Mouse (Mus musculus): ENCODE results near the gene 4930558C23Rik. TPM values are rescaled to one million over a fixed set of nuclear protein-coding genes. Genes with fewer than 3 reads are reported as not detected.
"Not testable (repeated sequence)": the region's sequence is repeated elsewhere in the genome, so short reads cannot be mapped to it uniquely, and the experiment has no call there.

Gene 4930558C23Rik
- polyA plus RNA-seq, 1 experiment from 2014 or later = not detected

DNA sequence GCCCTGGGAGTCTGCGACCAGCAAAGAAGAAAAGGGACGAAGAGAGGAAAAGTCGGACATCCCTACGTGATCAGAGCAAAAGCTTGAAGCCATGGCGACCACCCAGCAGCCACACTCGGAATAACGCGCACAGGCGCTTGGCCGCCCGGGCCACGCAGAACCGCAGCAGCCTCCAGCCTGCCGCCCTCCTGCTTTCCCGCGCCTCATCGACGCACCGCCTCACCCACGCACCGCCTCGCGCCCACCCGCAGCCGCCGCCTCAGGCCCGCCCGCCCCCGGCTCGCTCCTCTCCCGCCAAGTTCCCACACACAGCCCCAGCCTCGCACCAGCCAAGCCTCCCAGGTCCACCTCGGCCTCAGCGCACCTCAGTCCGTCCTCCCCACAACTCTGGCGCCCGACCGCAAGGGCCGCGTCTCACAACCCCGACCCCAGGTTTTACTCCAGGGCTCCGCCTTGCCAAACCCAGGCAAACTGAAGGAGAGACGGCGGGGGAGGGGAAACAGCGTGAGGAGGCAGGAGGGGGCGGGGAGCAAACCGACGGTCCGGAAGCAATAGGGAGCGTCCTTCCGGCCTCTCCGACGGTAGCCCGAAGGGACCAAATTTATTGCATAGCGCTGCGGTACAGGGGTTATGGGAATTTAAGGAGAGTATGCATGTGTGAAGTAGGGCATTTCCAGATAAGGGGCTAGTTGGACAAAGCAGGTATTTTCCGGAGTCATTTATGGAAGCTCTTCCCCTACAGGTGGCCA lies 45.8 kb downstream of the 4930558C23Rik start, which contains the start of gene Setdb1:
Setdb1 (minus strand) TSS at position 502 of the 749 bp plus-strand sequence.
- WGBS = under 1% methylated on average over 34 of the region's 57 CpGs
- ATAC-seq (ENCODE audit: low FRiP score, low read depth) = peak; percentile 95
- not testable (repeated sequence) for H3K27ac ChIP-seq

DNA sequence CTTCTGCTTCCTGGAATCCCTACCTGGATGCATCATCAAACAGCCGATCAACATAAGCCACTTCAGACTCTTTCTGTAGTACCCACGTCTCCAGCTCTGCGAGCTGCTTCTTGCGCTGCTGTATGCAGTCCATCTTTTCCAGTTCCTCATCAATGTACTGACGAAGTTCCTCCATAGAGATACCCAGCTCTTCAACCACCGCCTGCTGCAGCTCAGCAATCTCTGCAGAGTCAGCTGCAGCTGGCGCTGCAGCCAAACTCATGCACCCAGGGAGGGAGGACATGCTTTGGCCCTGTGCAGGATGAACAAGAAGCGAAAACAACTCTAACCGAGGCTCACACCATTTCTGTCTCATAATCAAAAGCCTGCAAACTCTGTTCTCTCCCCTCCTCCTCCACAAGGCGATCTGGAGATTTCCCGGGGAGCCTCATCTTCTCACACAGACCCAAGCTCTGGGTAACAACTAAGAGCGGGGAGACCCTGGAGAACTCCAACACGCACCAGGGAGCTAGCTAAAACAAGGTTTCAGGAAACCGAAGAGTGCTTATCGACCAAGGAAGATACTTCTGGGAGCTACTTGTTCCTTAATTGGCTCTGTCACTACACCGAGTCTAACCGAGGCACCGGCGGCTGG lies 46.6 kb downstream of the 4930558C23Rik start:
- H3K9me3 ChIP-seq; H3K27me3 ChIP-seq (replicated peaks); H3K27ac ChIP-seq; H3K9ac ChIP-seq; H3K4me1 ChIP-seq: not testable (repeated sequence)
- WGBS = 35% methylated on average over 11 of the region's 19 CpGs
- peak overlapping the region; percentile 53 for H3K4me3 ChIP-seq
- peak; percentile 11; the same call in 1 of the 2 replicates for ATAC-seq (ENCODE audit: low FRiP score, low read depth)
- peak overlapping the region; percentile 55 for H3K4me2 ChIP-seq (replicated peaks)
- H3K36me3 ChIP-seq = peaks cover 21% of the 10 kb centered on the region

More for the DNA sequence above, 45.8 kb downstream of the 4930558C23Rik start, which contains the start of gene Setdb1:
- H3K4me1 ChIP-seq; H3K27me3 ChIP-seq (replicated peaks); H3K9me3 ChIP-seq: not testable (repeated sequence)
- Histone ChIP-seq H3K36me3 (peaks cover 16% of the 10 kb centered on the region), H3K4me2 (replicated peaks) (peak within 1 kb of the TSS; percentile 55), H3K9ac (peak within 1 kb of the TSS; percentile 68), H3K4me3 (peak within 1 kb of the TSS; percentile 53)

DNA sequence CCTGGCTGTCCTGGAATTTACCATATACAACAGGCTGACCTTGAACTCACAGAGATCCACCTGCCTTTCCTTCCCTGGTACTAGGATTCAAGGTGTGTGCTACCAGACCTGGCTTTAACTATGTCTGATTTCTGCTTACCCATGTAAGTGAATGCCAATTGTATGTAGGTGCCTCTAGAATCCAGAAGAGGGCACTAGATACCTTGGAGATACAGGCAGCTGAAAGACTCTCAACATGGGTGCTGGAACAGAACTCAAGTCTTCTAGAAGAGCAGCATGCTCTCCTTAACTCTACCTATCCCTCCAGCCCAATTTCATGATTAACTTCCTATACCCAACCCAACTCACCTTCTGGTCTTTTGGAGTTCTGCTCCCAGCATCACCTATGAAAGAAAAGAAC lies 53.1 kb downstream of the 4930558C23Rik start:
- H3K27me3 ChIP-seq (replicated peaks) = no peaks in the 10 kb centered on the region
- H3K4me3 ChIP-seq = no peak overlapping the region
- ATAC-seq (ENCODE audit: low FRiP score, low read depth) = no peak
- H3K9ac ChIP-seq = no peak overlapping the region
- H3K36me3 ChIP-seq = peaks cover 75% of the 10 kb centered on the region
- H3K4me1 ChIP-seq = no peaks in the 10 kb centered on the region
- no peak overlapping the region for H3K27ac ChIP-seq
- H3K4me2 ChIP-seq (replicated peaks) = no peak overlapping the region
- H3K9me3 ChIP-seq = no peaks in the 10 kb centered on the region

DNA sequence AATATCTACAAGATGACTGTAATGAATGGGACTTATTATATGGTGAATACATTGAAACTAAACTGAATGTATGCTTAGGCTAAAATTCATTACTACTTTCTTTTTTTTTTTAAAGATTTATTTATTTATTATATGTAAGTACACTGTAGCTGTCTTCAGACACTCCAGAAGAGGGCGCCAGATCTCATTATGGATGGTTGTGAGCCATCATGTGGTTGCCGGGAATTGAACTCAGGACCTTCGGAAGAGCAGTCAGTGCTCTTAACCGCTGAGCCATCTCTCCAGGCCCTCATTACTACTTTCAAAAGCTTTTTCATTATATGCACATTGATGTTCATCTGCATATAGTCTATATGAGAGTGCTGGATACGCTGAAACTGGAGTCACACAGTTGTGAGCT lies 54.3 kb downstream of the 4930558C23Rik start:
- not testable (repeated sequence) for H3K4me1 ChIP-seq; H3K4me2 ChIP-seq (replicated peaks); H3K9me3 ChIP-seq; H3K27ac ChIP-seq; H3K4me3 ChIP-seq; H3K9ac ChIP-seq; ATAC-seq (ENCODE audit: low FRiP score, low read depth); H3K27me3 ChIP-seq (replicated peaks)
- WGBS = 96% methylated on average over 5 of the region's 5 CpGs
- peaks cover 77% of the 10 kb centered on the region for H3K36me3 ChIP-seq

DNA sequence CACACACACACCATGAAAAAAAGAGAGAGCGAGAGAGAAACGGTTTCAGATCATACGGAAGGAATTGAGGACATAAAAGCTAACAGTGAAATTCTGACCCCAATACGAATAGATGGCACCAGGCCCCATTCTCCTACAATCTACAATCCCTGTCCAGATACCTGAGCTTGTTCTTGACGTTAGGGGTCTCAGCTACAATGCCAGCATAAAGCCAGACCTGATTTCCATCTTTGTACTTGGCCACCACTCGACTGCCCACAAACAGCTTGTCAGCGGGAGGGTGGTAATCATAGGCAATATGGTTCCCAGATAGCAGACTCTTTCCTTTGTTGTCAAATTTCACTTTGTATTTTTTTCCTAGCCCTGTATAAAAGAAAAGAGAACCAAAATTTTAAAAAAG lies 56.2 kb downstream of the 4930558C23Rik start:
- H3K36me3 ChIP-seq = peaks cover 79% of the 10 kb centered on the region
- H3K9ac ChIP-seq = no peak overlapping the region
- 96% methylated on average over 7 of the region's 7 CpGs for WGBS
- no peak for ATAC-seq (ENCODE audit: low FRiP score, low read depth)
- no peaks in the 10 kb centered on the region for H3K9me3 ChIP-seq
- H3K27ac ChIP-seq = no peak overlapping the region
- H3K4me3 ChIP-seq = no peak overlapping the region
- no peak overlapping the region for H3K4me2 ChIP-seq (replicated peaks)
- H3K4me1 ChIP-seq = no peaks in the 10 kb centered on the region
- H3K27me3 ChIP-seq (replicated peaks) = no peaks in the 10 kb centered on the region

DNA sequence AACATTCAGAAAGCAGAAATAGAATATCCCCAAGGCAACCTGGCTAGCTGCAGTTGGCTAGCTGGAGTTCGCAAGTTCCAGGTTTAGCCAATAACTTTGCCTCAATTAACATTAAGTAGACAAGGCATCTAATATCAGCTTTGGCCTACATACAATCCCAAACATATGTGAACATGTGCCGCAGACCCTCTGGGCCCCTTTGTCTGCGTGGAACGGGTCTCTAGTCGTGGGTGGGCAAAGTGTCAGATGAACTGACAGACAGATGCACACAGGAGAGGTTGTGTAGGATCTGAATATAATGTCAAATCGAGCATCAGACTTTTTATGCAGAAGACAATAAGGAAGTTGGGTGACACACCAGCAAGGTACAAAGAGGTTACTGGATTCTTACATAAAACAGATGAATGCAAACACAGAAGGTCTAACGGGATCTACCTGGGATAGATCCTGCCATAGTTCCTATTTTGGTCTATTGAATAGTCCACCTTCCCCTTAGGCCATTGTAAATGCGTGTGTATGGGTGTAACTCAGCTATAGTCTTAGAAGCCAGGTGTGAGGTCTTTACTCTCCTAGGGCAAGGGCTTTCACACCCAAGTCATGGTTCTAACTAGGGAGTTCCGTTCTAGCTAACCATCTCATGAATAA lies 59.2 kb downstream of the 4930558C23Rik start:
- not testable (repeated sequence) for H3K4me2 ChIP-seq (replicated peaks); H3K4me3 ChIP-seq; H3K9me3 ChIP-seq; H3K4me1 ChIP-seq; ATAC-seq (ENCODE audit: low FRiP score, low read depth); H3K9ac ChIP-seq; H3K27ac ChIP-seq; H3K27me3 ChIP-seq (replicated peaks)
- peaks cover 82% of the 10 kb centered on the region for H3K36me3 ChIP-seq
- 94% methylated on average over 9 of the region's 9 CpGs for WGBS

DNA sequence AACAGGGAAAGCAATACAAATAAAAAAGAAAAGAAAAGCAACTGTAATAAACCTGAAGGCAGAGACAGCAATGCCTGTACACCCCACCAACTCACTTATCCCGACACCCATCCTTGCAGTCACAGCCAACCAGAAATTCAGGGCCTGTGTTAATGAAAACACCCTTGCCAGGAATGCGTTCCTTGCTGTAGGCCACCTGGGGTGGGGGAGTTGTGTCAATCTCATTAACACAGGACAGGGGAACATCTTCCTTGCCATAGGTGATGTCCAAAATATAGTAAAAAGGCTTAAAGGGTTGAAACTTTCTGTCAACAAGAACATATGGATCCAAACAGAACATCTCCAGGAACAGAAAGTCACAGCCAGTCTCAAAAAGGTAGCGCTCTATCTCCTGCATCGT lies 64.4 kb downstream of the 4930558C23Rik start:
- Histone ChIP-seq H3K27ac (no peak overlapping the region), H3K9ac (no peak overlapping the region), H3K4me2 (replicated peaks) (no peak overlapping the region), H3K27me3 (replicated peaks) (no peaks in the 10 kb centered on the region), H3K9me3 (no peaks in the 10 kb centered on the region), H3K4me1 (no peaks in the 10 kb centered on the region), H3K36me3 (peaks cover 93% of the 10 kb centered on the region), H3K4me3 (no peak overlapping the region)
- 95% methylated on average over 4 of the region's 4 CpGs for WGBS
- ATAC-seq (ENCODE audit: low FRiP score, low read depth) = no peak

DNA sequence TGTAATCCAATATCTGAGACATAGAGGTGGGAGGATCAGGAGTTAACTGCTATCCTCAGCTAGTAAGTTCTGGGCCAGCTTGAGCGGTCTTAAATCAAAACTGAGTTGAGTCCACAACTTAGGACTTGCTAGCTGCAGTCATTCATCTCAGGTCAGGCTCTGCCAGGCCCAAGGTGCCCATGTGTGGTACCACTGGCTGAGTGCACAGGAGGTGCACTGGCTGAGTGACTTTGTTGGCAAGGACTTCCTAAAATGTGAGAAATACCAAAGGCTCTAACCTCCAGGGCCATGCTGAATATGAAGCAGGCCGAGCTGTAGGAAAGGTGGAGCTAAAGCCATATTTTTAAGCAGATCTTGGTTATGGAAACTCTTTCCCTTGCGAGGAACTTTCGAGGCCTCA lies 65.3 kb downstream of the 4930558C23Rik start:
- Histone ChIP-seq H3K9me3 (no peaks in the 10 kb centered on the region), H3K27me3 (replicated peaks) (no peaks in the 10 kb centered on the region), H3K9ac (no peak overlapping the region), H3K4me3 (no peak overlapping the region), H3K4me2 (replicated peaks) (no peak overlapping the region), H3K36me3 (peaks cover 93% of the 10 kb centered on the region), H3K27ac (no peak overlapping the region), H3K4me1 (no peaks in the 10 kb centered on the region)
- WGBS = 98% methylated on average over 4 of the region's 4 CpGs
- no peak for ATAC-seq (ENCODE audit: low FRiP score, low read depth)

Other genes with a start within 250 kb of the 4930558C23Rik start
- gene Sema6c, start 242.4 kb downstream of the 4930558C23Rik start, polyA plus RNA-seq (2016; fragmentation: Nextera tagmentation; extraction: Ambion mirVana) = 58.3 and 65.2 TPM in 2 replicates
- gene Gabpb2, start 184.9 kb downstream of the 4930558C23Rik start, polyA plus RNA-seq (2016; fragmentation: Nextera tagmentation; extraction: Ambion mirVana) = 6.7 and 7.8 TPM in 2 replicates
- 85.3 and 85.9 TPM in 2 replicates for gene Cdc42se1, start 174.1 kb downstream of the 4930558C23Rik start, polyA plus RNA-seq (2016; fragmentation: Nextera tagmentation; extraction: Ambion mirVana)
- 149 and 166 TPM in 2 replicates for gene Mllt11, start 170.7 kb downstream of the 4930558C23Rik start, polyA plus RNA-seq (2016; fragmentation: Nextera tagmentation; extraction: Ambion mirVana)
- 0.28 TPM in 1 of 2 replicates, not detected in the other for gene Gm128, start 161.2 kb downstream of the 4930558C23Rik start, polyA plus RNA-seq (2016; fragmentation: Nextera tagmentation; extraction: Ambion mirVana)
- 0.28 TPM in 2 replicates for gene Bnipl, start 151.6 kb downstream of the 4930558C23Rik start, polyA plus RNA-seq (2016; fragmentation: Nextera tagmentation; extraction: Ambion mirVana)
- 51.3 and 51.5 TPM in 2 replicates for gene Mindy1, start 121.5 kb downstream of the 4930558C23Rik start, polyA plus RNA-seq (2016; fragmentation: Nextera tagmentation; extraction: Ambion mirVana)
- 34.9 and 36.1 TPM in 2 replicates for gene Prune1, start 120.8 kb downstream of the 4930558C23Rik start, polyA plus RNA-seq (2016; fragmentation: Nextera tagmentation; extraction: Ambion mirVana)
- gene Anxa9, start 95.7 kb downstream of the 4930558C23Rik start, polyA plus RNA-seq (2016; fragmentation: Nextera tagmentation; extraction: Ambion mirVana) = 0.94 and 1.2 TPM in 2 replicates
- 104 and 110 TPM in 2 replicates for gene Cers2, start 88.0 kb downstream of the 4930558C23Rik start, polyA plus RNA-seq (2016; fragmentation: Nextera tagmentation; extraction: Ambion mirVana)
- gene Setdb1, start 45.6 kb downstream of the 4930558C23Rik start, polyA plus RNA-seq (2016; fragmentation: Nextera tagmentation; extraction: Ambion mirVana) = 48.9 and 57.2 TPM in 2 replicates
- 28.9 and 33.2 TPM in 2 replicates for gene Arnt, start 31.5 kb upstream of the 4930558C23Rik start, polyA plus RNA-seq (2016; fragmentation: Nextera tagmentation; extraction: Ambion mirVana)
- 9.2 and 12.3 TPM in 2 replicates for gene Ctsk, start 96.4 kb upstream of the 4930558C23Rik start, polyA plus RNA-seq (2016; fragmentation: Nextera tagmentation; extraction: Ambion mirVana)
- 13.3 and 13.7 TPM in 2 replicates for gene Ctss, start 123.9 kb upstream of the 4930558C23Rik start, polyA plus RNA-seq (2016; fragmentation: Nextera tagmentation; extraction: Ambion mirVana)
- not detected in 2 replicates for gene Hormad1, start 156.8 kb upstream of the 4930558C23Rik start, polyA plus RNA-seq (2016; fragmentation: Nextera tagmentation; extraction: Ambion mirVana)
- 34.0 and 35.7 TPM in 2 replicates for gene Golph3l, start 186.1 kb upstream of the 4930558C23Rik start, polyA plus RNA-seq (2016; fragmentation: Nextera tagmentation; extraction: Ambion mirVana)
- 95.0 and 95.8 TPM in 2 replicates for gene Ensa, start 222.2 kb upstream of the 4930558C23Rik start, polyA plus RNA-seq (2016; fragmentation: Nextera tagmentation; extraction: Ambion mirVana)

Measured in neural tube, embryonic 12.5 days (tissue).